Mouse (Mus musculus) lung, embryonic 15.5 days (tissue): ENCODE measurements at regions not wholly inside any gene's neighbourhood (a gene's known extent, or its start where the extent isn't known, plus 50 kb on each side); places are given as distances from the start of the nearest gene placed in this dataset.

Experiments used
- ATAC-seq: fragments of 200-750 bp; cut with Nextera tagmentation; 2 replicates; pipeline ENCODE4 v1.8.0; 2017; ENCODE audit warnings: moderate number of reproducible peaks, borderline replicate concordance; ENCODE audit not compliant: low FRiP score, low TSS enrichment; ENCODE audit errors: extremely low read depth
- H3K27ac ChIP-seq: fragments of 300-500 bp; sonication (generic); 2 replicates; pipeline ENCODE4 v1.5.1; 2015; ENCODE audit warnings: moderate library complexity, mild to moderate bottlenecking, inconsistent platforms
- H3K27me3 ChIP-seq: fragments of 300-500 bp; sonication (generic); 2 replicates; pipeline ENCODE4 v1.6.1; 2015; ENCODE audit warnings: inconsistent platforms
- H3K36me3 ChIP-seq: fragments of 300-500 bp; sonication (generic); 2 replicates; pipeline ENCODE4 v1.6.1; 2015; ENCODE audit warnings: inconsistent platforms
- H3K4me1 ChIP-seq: fragments of 300-500 bp; sonication (generic); 2 replicates; pipeline ENCODE4 v1.6.1; 2015; ENCODE audit warnings: inconsistent platforms
- H3K4me2 ChIP-seq: fragments of 300-500 bp; sonication (generic); 2 replicates; pipeline ENCODE4 v1.6.1; 2015; ENCODE audit warnings: inconsistent platforms, mild to moderate bottlenecking, moderate library complexity
- H3K4me3 ChIP-seq: fragments of 300-500 bp; sonication (generic); 2 replicates; pipeline ENCODE4 v1.5.1; 2015; ENCODE audit warnings: mild to moderate bottlenecking, inconsistent platforms
- H3K9ac ChIP-seq: fragments of 300-500 bp; sonication (generic); 2 replicates; pipeline ENCODE4 v1.6.1; 2015; ENCODE audit warnings: inconsistent platforms
- H3K9me3 ChIP-seq: fragments of 300-500 bp; sonication (generic); 2 replicates; pipeline ENCODE4 v1.6.1; 2016; ENCODE audit warnings: inconsistent platforms
- WGBS: fragments of 180-500 bp; shearing (Covaris S2); methylation state at CpG from one replicate; pipeline ENCODE4 v1.1.7; 2015; 5-methylcytosine and 5-hydroxymethylcytosine counted together

- H3K4me2 ChIP-seq = no peak overlapping the region; the same call in 1 of the 2 replicates
- H3K4me3 ChIP-seq = no peak overlapping the region
- H3K27ac ChIP-seq = peak overlapping the region; percentile 61
- H3K9ac ChIP-seq = no peak overlapping the region
- no peaks in the 10 kb centered on the region for H3K9me3 ChIP-seq
- no peaks in the 10 kb centered on the region for H3K36me3 ChIP-seq
- 51% methylated on average over 8 of the region's 8 CpGs for WGBS
- peak; percentile 46; the same call in 1 of the 2 replicates for ATAC-seq
- no peaks in the 10 kb centered on the region for H3K27me3 ChIP-seq
- peaks cover 7% of the 10 kb centered on the region; the same call in 1 of the 2 replicates for H3K4me1 ChIP-seq
These were observed 51.3 kb upstream of the S1pr1 start for GRCm38 (mm10) chr3:115766153-115766552.

DNA sequence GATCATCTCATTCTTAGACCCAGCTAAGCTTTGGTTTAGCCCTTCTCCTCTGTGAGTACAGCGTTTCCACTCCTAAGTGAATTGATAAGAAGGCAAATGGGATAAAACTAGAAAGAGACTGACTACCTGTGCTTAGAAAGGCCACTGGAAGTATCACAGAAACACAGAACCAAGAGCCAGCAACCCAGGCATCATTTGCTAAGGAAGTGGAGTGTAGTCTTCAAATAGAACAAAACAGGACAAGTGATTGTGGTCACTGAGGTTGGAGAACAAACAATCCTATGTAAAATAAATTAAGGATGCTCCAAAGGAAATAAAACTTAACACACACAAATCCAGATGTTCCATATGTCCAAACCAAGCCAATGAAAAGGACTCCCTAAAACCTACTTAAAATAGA is 53.4 kb upstream of the S1pr1 start:
- H3K9ac ChIP-seq = no peak overlapping the region
- no peaks in the 10 kb centered on the region for H3K9me3 ChIP-seq
- no peak overlapping the region for H3K4me2 ChIP-seq
- peak overlapping the region; percentile 63 for H3K27ac ChIP-seq
- no peak for ATAC-seq
- H3K36me3 ChIP-seq = no peaks in the 10 kb centered on the region
- no peak overlapping the region for H3K4me3 ChIP-seq
- no peaks in the 10 kb centered on the region for H3K27me3 ChIP-seq
- H3K4me1 ChIP-seq = peaks cover 3% of the 10 kb centered on the region; the same call in 1 of the 2 replicates
- WGBS = 94% methylated on average over 1 of the region's 1 CpGs

DNA sequence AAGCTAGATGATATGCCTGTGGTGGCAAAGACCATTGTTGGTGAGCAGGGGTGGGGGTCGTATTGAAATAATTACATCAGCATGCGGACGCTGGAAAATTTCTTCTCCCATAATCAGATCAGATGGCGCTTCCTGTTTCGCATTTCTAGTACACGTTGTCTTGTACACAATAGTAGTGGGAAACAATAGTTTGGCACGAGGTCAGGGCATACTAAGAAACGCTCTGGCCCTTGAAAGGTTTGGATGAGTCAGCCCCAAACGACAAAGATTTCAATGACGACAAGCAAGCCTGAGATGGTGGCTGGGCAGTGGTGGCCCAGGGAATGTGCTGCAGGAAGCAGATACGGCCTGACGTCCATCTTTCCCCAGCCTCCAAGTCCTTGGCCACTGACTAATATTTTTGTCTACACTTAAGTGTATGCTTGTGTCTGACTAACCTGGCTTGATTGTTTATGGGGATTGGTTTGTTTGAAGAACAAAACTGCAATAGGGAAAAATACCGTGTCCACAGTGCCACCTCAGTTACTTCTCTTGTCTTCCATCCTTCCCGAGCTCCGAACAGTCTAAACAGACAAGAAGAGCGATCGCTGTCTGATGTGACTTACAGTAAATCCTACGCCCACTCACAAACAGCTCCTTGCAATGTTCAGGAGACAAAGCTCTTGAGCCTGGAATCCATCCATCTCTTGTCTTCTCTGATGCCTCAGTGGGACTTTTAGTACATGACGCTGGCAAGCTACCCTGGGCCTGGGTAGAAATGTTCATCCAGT is 54.1 kb upstream of the S1pr1 start:
- H3K9me3 ChIP-seq = no peaks in the 10 kb centered on the region
- 65% methylated on average over 19 of the region's 19 CpGs for WGBS
- H3K36me3 ChIP-seq = no peaks in the 10 kb centered on the region
- H3K4me3 ChIP-seq = no peak overlapping the region
- H3K27ac ChIP-seq = peak overlapping the region; percentile 72
- H3K4me1 ChIP-seq = no peaks in the 10 kb centered on the region
- ATAC-seq = peak; percentile 64; the same call in 1 of the 2 replicates
- H3K27me3 ChIP-seq = no peaks in the 10 kb centered on the region
- no peak overlapping the region for H3K9ac ChIP-seq
- no peak overlapping the region for H3K4me2 ChIP-seq

DNA sequence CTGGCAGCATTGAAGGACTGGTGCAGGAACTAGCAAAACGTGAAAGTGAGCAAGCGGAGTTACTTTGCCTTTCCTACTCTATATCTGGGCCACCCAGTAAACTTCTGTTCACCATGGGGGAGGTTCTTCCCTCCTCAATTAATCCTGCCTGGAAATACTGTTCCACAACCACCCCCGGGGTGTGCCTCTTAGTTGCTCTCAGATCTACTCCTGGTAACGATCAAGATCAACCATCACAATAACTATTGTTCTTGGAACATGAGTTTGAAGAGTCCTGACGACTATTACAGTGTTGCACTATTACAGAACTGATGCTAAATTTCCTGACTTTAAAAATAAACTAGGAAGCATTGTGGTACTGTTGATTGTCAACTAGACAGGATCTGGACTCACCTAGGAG is 57.8 kb upstream of the S1pr1 start:
- ATAC-seq = no peak
- Histone ChIP-seq H3K9me3 (no peaks in the 10 kb centered on the region), H3K27ac (no peak overlapping the region), H3K4me2 (no peak overlapping the region), H3K4me1 (no peaks in the 10 kb centered on the region), H3K27me3 (no peaks in the 10 kb centered on the region), H3K9ac (no peak overlapping the region), H3K36me3 (no peaks in the 10 kb centered on the region), H3K4me3 (no peak overlapping the region)
- WGBS = 74% methylated on average over 5 of the region's 5 CpGs

GRCm38 (mm10) chr3:115774321-115774720 is 59.4 kb upstream of the S1pr1 start:
- Histone ChIP-seq H3K4me2 (no peak overlapping the region), H3K36me3 (no peaks in the 10 kb centered on the region), H3K27me3 (no peaks in the 10 kb centered on the region), H3K9ac (no peak overlapping the region), H3K4me1 (no peaks in the 10 kb centered on the region), H3K4me3 (no peak overlapping the region), H3K9me3 (no peaks in the 10 kb centered on the region), H3K27ac (no peak overlapping the region)
- WGBS = 63% methylated on average over 8 of the region's 8 CpGs
- ATAC-seq = no peak

- Histone ChIP-seq H3K4me1 (no peaks in the 10 kb centered on the region), H3K4me3 (no peak overlapping the region), H3K9ac (no peak overlapping the region), H3K36me3 (no peaks in the 10 kb centered on the region), H3K4me2 (no peak overlapping the region), H3K27ac (no peak overlapping the region), H3K27me3 (no peaks in the 10 kb centered on the region), H3K9me3 (no peaks in the 10 kb centered on the region)
- 42% methylated on average over 4 of the region's 4 CpGs for WGBS
- ATAC-seq = no peak
These were observed 59.9 kb upstream of the S1pr1 start for GRCm38 (mm10) chr3:115774723-115775122.

GRCm38 (mm10) chr3:115779144-115779890 is 64.4 kb upstream of the S1pr1 start:
- no peak overlapping the region for H3K9ac ChIP-seq
- 83% methylated on average over 10 of the region's 10 CpGs for WGBS
- H3K4me3 ChIP-seq = no peak overlapping the region
- ATAC-seq = no peak
- no peaks in the 10 kb centered on the region for H3K9me3 ChIP-seq
- no peaks in the 10 kb centered on the region for H3K27me3 ChIP-seq
- no peak overlapping the region for H3K4me2 ChIP-seq
- no peaks in the 10 kb centered on the region for H3K4me1 ChIP-seq
- H3K27ac ChIP-seq = no peak overlapping the region
- no peaks in the 10 kb centered on the region for H3K36me3 ChIP-seq

GRCm38 (mm10) chr3:115779906-115780305 is 65.0 kb upstream of the S1pr1 start:
- Histone ChIP-seq H3K4me3 (no peak overlapping the region), H3K27ac (no peak overlapping the region)
- 75% methylated on average over 5 of the region's 5 CpGs for WGBS

GRCm38 (mm10) chr3:115782726-115783125 is 67.9 kb upstream of the S1pr1 start:
- Histone ChIP-seq H3K4me2 (no peak overlapping the region), H3K27ac (no peak overlapping the region), H3K9ac (no peak overlapping the region), H3K36me3 (no peaks in the 10 kb centered on the region), H3K4me3 (no peak overlapping the region), H3K4me1 (no peaks in the 10 kb centered on the region), H3K9me3 (no peaks in the 10 kb centered on the region), H3K27me3 (no peaks in the 10 kb centered on the region)
- ATAC-seq = no peak

More at GRCm38 (mm10) chr3:115779906-115780305, 65.0 kb upstream of the S1pr1 start:
- Histone ChIP-seq H3K9ac (no peak overlapping the region), H3K4me2 (no peak overlapping the region), H3K36me3 (no peaks in the 10 kb centered on the region), H3K4me1 (no peaks in the 10 kb centered on the region), H3K9me3 (no peaks in the 10 kb centered on the region), H3K27me3 (no peaks in the 10 kb centered on the region)
- no peak for ATAC-seq

DNA sequence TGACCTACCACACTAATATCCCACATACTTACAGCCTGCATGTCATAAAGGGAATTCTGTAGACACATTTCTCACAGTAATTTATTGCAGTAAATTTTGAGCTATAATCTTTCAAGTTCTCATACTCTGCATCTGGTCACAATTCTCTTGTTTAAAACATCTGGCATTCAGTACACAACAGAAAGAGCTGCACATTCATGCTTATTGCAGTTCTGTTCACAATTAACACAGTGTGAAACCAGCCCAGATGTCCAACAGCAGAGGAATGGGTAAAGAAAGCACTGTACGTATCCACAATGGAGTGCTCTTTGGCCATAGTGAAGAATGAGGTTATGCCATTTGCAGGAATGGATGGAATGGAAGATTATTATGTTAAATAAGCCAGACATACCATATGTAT is 72.5 kb upstream of the S1pr1 start:
- ATAC-seq = no peak
- Histone ChIP-seq H3K4me1 (no peaks in the 10 kb centered on the region), H3K36me3 (no peaks in the 10 kb centered on the region), H3K4me3 (no peak overlapping the region), H3K9ac (no peak overlapping the region), H3K9me3 (no peaks in the 10 kb centered on the region), H3K27me3 (no peaks in the 10 kb centered on the region), H3K27ac (no peak overlapping the region), H3K4me2 (no peak overlapping the region)
- 69% methylated on average over 1 of the region's 1 CpGs for WGBS

DNA sequence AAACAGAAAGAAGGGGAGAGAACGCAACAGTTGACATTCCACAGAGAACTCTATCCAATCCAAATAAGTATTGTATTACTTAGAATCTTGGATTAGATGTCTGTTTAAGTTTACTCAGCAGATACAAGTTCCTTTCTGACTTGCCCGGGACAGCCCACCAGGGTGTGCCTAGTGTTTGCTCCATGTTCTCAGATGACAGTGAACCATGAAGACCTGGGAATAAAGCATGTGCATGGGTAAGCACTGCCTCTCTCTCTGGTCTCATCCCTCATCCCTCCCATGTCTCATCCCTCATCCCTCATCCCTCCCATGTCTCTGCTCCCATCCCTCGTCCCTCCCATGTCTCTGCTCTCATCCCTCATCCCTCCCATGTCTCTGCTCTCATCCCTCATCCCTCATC is 73.7 kb upstream of the S1pr1 start:
- ATAC-seq = no peak
- Histone ChIP-seq H3K36me3 (no peaks in the 10 kb centered on the region), H3K9ac (no peak overlapping the region), H3K9me3 (no peaks in the 10 kb centered on the region), H3K4me1 (peaks cover 7% of the 10 kb centered on the region), H3K4me2 (no peak overlapping the region), H3K27me3 (no peaks in the 10 kb centered on the region), H3K4me3 (no peak overlapping the region), H3K27ac (no peak overlapping the region)
- 50% methylated on average over 3 of the region's 3 CpGs for WGBS

DNA sequence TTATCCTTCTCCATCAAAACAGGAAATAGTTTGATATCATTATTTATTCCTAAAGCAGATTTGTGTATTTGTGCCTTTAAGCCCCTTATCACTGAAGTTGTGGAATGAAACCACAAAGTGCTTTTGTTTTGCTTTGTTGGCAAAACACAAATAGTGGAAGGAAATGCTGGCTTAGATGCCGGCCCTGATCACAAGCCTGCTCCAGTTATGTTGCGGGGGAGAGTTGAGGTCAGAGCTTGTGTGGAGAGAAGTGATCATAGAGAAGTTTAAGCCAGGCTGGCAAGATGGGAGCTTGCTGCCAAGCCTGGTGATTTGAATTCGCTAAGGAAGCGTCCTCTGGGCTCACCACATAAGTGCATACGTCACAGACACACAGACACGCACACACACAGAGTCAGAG is 74.2 kb upstream of the S1pr1 start:
- H3K9me3 ChIP-seq = no peaks in the 10 kb centered on the region
- no peaks in the 10 kb centered on the region for H3K27me3 ChIP-seq
- ATAC-seq = no peak
- peaks cover 12% of the 10 kb centered on the region for H3K4me1 ChIP-seq
- H3K9ac ChIP-seq = no peak overlapping the region
- H3K4me3 ChIP-seq = no peak overlapping the region
- WGBS = 59% methylated on average over 6 of the region's 6 CpGs
- no peaks in the 10 kb centered on the region for H3K36me3 ChIP-seq
- H3K27ac ChIP-seq = no peak overlapping the region
- no peak overlapping the region for H3K4me2 ChIP-seq
